Mouse (Mus musculus) naive thymus-derived CD4-positive, alpha-beta T cell, adult 2 months (primary cell): ENCODE results near the gene Thegl.

Experiments used
- DNase-seq: peaks from one replicate; pipeline ENCODE4 v3.0.0-alpha.2; 2011; ENCODE audit warnings: low read depth

Gene Thegl

DNA sequence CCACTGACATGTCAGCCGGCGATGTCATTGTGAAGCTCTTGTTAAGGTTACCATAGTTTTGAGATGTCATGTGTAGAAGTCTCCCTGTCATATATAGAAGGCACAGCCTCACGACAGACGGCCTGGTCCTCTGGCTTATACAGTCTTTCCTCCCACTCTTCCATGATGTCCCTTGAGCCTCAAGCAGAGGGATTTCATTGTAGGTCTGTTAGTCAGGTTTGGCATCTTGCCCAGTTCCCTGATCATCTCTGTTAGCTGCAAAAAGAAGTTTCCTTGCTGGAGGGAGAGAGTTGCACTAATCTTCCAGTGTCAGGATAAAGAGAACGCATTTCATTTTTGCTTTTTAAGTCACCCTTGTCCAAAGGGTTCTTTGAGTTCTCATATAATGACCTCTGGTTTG lies 36.8 kb downstream of the Thegl start:
- DNase-seq = no peak

DNA sequence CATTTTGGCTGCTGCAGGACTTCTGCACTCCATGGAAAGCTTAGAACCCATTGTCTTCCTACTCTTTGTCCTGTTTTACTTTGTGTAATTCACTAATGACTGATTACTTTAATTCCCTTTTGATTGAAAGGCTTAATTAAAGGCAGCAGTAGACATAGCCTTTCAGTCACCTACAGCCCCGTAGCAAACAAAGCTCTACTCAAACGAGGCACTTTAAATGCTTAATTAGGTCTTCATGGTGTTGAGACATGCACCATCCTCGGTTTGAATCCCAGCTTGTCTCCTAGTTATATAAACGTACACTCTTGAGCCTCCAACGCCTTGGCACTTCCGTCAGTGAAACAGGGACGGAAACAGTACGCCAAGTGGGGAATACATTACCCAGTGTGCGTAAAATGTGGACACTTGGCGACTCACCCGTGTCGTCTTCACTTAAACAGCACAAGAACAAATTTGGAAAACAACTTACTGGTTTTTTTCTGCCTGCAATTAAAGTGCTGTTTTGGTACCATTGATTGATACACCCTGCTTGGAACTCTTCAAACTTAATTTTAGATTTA lies 41.1 kb downstream of the Thegl start:
- DNase-seq = no peak

DNA sequence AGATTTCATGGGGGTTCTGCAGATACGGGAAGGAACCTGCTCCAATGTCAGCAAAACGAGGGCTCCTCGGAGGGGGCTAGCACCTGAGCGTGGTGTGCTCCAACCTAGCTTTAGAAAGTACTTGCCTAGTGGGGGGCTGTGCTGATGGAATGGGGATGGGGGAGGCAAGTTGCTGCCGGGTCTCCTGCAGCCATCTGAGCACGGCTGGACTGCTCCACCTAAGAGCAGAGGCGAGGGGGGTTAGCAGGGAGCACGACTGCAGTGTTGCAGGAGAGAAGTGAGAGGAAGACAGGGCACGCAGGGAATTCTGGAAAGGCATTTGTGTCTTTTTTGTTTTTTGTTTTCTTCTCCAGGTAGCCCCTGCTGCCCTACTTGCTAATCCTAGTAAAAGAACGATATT lies 44.5 kb downstream of the Thegl start:
- DNase-seq = no peak

DNA sequence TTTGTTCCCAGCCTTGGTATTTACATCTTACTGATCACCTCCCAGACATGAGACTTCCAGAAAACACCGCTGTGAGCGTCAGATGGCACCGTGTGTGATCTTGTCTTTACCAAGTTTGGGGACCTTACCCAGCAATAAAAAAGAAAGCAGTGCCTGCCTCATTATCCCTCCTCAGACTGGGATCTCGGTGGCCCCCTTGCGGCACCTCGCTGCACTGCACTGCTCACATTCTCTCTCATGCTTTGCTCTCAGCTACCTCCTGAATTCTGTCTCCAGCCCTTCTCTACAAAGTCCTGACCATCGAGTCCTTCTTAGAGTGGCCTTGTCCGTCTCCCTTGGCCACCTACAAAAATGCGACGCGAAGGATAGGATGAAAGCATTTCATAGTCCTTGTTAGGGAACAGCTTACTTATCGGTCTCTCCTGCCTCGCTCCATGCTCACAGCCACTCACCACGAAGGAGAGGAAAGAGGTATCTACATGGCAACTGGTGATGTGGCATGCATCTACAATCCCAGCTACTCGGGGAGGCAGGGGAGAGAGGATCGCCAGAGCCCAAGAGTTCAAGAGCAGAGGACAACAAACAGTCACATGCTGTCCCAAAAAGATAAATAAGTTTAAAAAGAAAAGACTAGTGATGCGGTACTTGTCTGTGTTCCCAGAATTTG lies 45.7 kb downstream of the Thegl start:
- peak; percentile 60 for DNase-seq

DNA sequence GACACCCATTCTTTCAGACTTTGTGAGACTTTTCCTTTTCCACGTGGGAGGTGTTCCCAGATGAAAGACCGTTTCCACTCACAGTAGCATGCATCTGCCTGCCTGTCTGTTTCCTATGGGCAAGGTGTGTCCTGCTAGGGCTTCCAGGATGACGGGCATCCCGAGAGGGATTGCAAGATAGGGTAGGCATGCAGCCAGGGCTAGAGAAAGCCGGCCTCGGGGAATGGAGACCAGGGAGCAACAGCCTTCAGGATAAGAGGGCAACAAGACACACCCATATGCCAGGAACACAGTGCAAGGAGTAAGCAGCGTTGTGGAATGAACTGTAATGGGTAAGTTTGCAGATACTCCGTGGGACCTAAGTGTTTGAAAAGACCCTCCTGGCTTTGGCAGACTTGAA lies 51.5 kb downstream of the Thegl start:
- no peak for DNase-seq

DNA sequence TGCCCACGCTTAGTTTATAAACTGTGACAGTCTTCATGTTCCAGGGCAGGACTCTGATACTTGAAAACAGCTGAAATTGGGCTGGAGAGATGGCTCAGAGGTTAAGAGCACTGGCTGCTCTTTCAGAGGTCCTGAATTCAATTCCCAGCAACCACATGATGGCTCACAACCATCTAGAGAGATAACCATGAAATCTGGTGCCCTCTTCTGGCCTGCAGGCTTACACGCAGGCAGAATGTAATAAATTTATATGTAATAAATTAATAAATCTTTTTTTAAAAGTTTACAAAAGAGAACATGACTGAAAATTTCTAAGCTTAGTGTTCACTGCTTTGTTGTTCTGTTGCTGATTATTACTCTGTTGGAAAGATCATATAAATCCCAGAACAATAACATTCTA lies 55.2 kb downstream of the Thegl start:
- DNase-seq = no peak

DNA sequence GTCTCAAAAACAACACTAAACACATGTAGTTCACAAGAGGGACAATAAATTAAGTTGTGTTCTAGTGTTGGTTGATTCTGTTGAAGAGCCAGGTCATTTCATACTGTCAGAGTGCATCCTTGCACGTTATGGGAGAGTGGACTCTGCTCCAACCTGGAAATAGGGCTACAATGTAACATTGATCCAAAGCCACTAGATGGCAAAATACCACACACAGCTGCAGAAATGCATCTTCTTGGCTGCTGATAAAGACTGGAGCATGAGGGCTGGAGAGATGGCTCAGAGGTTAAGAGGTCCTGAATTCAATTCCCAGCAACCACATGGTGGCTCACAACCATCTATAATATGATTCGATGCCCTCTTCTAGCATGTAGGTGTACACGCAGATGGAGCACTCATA lies 55.8 kb downstream of the Thegl start:
- DNase-seq = no peak

DNA sequence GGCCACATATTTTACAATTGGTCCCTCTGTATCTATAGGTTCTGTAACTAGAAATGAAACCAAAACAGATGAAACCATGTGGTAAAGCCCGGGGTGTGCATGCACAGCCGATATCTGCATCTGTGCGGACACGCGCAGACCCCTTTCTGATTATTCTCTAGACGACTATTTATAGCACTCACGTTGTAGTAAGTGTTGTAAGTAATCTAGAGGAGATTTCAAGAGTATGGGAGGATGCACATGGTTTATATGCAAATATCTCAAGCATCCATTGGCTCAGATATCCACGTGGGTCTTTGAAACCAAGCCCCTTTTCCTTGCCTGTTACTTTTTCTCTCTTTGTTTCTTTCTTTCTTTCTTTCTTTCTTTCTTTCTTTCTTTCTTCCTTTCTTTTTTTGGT lies 58.0 kb downstream of the Thegl start:
- no peak for DNase-seq

DNA sequence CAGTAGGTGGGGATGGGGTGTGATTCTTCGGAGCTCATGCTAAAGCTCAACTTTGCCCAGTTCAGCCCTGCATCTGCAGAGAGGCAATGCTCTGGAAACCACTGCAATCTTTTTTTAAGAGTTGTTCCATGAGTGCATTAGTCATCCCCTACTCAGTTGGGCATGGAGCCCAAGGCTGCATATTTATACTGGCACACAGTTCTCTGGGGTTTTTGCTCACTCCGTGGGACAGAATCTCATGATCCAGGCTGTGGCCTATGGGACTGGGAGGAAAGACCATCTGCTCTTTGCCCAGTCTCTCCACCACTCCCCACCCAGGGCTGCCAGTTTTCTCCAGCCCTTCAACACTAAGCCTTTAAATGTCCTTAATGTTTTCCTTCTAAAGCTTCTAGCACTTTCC lies 59.1 kb downstream of the Thegl start:
- DNase-seq = no peak

DNA sequence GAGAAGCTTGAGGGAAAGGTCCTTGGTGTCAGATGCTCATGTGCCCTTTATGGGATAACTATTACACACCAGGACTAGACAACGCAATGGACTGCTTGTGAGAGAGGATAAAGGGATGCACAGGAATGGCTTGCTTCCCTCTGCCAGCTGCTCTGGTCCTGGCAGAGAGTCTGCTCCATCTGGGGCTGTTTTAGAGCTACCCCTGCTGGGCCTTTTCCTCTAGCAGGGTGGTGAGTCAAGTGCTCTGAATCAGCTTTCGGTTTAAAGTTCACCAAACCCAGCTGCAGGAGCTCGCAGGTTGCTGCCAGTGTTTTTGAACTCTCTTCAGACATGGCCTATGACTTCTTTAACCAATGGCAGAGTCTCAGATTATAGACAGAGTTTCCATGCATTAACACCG lies 60.1 kb downstream of the Thegl start:
- DNase-seq = no peak

DNA sequence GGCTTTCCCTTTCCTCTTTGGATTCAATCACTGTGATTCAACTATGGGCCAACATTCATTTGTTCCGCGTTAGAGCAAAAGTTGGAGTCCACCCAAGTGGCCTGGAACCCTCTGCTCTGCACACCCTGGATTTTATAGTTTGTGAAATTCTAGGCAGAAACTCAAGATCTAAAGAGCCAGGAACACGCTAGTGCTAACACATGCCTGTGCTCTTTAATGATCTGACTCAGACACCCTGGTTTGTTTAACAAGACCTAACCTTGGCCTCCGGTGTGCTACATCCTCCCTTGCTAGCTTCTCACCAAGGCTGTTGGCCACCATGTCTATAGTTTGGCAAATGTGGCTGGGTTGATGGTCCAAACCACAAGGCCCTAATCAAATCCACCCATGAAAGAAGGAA lies 64.9 kb downstream of the Thegl start:
- DNase-seq = no peak

DNA sequence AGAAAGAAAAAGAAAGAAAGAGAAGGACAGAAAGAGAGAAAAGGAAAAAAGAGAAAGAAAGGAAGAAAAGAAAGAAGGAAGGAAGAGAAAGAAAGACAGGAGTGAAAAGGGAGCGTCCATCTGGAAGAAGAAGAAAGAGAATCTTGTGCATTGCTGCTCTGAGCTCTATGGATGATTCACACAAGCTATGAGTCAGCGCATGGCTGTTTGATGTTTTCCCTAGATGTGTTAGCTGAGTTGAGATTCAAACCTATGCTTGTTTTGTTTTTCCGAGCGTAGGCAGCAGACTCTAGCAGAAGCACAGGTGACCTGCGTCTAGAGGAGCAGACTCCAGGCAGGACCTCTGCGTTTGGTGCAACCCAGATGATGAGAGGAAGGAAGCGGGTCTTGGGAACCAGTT lies 66.9 kb downstream of the Thegl start:
- DNase-seq = no peak

DNA sequence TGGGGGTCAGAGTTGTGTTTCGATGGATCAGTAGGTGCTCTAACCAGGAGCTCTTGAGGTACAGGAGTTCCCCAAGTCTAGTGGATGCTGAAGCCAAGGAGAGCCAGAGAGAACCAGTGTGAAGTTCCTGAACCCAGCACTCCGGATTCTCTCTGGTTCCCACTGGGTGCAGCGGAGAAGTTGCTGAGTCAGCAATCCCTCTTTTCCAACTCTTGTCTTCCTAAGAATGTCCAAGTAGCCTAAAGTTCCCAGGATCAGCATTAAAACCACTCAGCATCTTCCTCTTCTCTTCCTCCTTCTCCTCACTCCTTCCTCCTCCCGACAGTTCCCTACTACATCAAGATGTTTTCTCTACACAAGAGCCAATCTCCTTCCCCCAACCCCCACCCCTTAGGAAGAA lies 68.6 kb downstream of the Thegl start:
- no peak for DNase-seq

DNA sequence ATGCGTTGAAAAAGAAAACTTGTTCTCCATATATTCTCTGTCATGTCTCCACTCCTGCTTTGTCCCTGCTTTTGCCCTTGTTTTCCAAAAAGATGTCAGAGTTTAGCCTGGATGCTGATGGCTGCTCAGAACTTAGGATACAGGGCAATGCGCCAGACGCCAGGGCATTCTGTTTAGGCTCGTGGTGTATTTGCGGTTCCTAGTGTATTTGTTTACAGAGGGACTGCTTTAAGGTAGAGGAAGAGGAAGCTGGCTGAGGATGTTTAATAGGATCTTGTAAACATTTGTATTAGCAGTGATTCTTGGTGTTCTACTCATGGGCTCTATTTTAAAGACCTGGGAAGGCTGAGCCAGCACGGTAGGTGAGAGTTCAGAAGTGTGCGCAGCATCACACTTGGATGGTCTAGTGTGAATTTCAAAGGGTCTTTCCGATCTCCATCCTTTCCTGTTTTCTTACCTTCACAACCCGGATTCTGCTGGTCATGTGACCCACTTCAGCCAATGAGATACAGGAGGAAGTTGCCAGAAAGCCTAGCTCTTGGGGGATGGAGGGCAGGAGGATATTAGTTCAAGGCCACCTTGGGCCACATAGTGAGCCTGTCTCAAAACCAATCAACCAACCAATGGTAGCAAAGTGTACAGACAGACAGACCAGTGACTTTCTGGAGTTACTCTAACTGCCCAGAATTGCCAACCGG lies 70.1 kb downstream of the Thegl start:
- no peak for DNase-seq

DNA sequence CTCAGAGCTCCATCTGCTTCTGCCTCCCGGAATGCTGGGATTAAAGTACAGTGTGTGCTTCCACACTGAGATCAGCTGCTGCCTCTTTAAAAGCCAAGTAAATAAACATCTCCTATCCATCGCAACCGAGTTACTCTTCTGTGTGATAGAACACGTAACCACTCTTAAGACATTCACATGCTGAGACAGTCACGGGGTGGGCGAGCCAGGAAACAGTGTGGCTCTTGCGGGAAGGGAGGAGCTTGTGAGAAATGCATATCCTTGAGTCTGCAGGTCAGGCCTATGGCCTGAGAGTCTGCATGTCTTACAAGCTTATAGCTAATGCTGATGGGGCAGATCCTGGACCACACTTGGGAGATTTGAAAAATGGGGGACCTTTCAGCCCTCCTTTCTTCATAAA lies 70.7 kb downstream of the Thegl start:
- DNase-seq = no peak

DNA sequence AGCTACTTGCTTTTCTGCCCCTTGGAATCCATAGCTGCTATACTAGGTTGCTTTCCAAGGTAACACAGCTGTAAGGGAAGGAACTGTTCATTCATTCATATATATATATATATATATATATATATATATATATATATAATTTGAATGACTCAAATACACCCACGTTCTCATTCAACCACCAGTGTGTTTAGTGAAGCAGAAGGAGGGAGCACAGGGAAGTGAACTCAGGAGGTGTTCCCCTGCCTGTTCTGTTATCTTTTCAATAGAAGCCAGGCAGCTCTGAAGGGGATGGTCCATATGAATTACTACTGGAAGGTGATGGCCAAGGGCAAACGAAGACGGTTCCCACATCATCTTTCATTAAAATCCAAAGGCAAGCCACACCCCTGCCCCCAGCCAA lies 71.3 kb downstream of the Thegl start:
- no peak for DNase-seq

DNA sequence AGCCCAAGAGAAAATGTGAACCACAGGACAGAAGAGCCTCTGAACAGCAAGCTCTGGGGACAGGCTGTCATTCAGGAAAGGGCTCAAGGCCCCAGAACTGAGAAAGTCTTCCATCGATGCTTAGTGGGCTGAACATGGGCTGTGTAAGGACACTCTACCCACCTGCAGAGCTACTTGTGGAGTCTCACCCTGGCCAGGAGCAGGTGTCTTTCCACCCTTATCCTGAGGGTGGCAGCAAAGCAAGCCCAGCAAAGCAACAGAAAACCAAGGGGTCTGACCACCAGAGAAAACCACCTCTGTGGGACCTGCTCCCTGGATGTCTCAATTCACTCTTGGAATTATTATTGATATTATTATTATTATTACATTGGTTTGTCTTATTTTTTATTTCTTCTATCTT lies 73.5 kb downstream of the Thegl start:
- peak; percentile 74 for DNase-seq

DNA sequence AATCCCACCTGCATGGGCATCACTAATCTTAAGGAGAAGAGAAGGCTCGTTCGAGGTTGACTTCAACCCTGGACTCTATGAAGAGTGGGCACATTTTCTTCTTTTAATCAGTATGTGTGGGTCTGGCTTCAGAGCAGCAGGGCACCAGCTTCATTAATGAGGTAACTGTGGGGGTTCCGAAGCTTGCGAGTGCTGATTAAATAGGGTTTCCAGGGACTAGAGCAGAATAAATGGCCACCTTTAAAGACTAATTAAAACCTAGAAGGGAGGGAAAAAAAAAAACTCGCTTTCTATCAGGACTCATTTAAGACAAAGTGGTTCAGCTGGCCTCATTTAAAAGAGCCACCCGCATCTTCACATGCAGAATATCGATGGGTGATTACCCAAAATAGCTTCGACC lies 74.1 kb downstream of the Thegl start:
- no peak for DNase-seq

DNA sequence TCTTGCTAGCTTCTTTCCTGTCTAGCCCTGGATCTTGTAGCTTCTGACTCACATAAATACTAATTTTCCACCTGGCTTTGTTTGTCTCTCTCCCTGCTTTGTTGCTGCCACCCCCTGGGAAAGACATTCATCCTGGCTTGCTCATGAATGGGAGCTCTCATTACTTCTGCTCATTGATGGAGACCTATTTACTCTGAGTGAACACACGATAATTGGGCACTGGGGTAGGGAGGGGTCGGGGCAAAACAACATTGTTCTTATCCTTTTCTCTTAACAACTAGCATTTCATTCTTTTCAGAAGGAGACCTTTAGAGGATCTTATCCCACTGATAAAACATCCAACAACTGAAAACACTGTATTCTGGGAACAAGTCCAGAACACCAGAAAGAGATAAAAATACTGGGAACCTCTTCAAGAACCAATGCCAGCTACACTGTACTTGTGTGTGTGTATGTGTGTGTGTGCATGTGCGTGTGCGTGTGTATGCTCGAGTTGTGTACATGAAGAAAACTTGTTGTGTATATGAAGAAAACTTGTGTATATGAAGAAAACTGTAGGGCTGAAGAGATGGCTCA lies 74.8 kb downstream of the Thegl start:
- DNase-seq = no peak

DNA sequence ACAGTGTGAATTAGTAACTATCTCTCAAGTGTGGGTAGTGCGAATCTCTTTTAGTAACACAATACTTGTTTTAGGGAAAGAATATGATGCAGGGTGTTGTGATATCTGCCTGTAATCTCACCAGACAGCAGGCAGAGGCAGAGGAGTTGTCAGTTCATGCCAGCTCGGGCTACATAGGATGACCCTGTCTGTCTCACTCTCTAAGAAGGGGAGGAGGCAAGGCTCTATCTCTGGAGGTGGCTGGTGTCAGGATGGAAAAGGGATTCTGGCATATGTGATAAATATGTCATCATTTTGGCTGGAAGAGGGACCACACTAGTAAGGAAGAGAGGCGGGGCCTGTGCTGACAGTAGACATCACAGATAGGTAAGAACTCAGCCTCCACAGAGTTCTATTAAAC lies 76.1 kb downstream of the Thegl start:
- peak; percentile 8 for DNase-seq

DNA sequence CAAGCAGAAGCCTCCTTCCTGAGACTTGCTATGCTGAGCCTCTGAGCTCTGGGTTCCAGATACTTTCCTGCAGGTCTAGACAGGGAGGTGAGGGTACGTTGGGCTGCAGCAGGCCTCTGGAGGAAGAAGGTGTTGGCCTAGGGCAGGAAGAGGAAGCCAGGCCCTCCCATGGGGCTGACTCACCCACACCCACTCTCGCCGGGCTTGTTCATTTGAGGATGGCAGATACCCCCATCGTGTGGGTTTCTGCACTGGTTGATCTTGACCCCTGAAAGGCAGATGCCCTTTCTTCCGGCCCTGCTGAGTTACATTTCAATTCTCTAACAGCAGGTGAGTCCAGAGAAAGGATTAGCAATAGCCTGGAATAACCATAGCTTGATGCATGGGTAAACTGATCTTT lies 76.7 kb downstream of the Thegl start:
- peak; percentile 18 for DNase-seq

DNA sequence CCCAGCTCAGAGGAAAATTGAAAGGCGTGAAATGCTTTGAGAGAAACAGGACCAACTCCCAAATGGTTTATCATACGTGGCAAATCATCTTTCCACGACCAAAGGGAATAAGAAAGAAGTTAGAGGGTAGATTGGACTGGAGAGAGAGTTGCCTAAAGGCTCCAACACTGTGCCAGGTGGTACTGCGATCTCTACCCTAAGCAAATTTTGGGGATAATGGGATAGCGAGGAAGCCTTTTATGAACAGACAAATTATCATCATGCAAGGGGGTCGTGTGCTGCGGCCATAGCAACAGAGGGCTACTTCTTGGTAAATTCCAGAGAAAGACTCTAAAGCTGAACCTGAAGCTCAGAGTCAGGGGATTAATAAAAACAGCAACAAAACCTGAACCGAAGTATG lies 78.1 kb downstream of the Thegl start:
- DNase-seq = peak; percentile 11
